ENCODE assay signal across 8 mouse cellular contexts in genomic region chr1:93513221-93513620, GRCm38 (mm10). TPM values are rescaled to one million over a fixed set of nuclear protein-coding genes. Genes with fewer than 3 reads are reported as not detected.
DNase-seq lines count a peak whose midpoint lies in the region; ATAC-seq and TF ChIP-seq lines count a peak whose summit lies in the region.
"Had no signal": no experiment of that assay in that cellular context is flagged by ENCODE, and none has a peak within 500 bp of the region (broad histone marks: within the 10 kb centered on the region; RNA-seq: fewer than 3 reads in every experiment).

No protein-coding gene starts in this region.

- WGBS in heart, postnatal 0 days = 80% methylated on average over 14 of the region's 14 CpGs
- WGBS in midbrain, postnatal 0 days = 79% methylated on average over 14 of the region's 14 CpGs
- WGBS in midbrain, embryonic 10.5 days = 76% methylated on average over 14 of the region's 14 CpGs
- WGBS in intestine, embryonic 14.5 days = 84% methylated on average over 14 of the region's 14 CpGs
- 71% methylated on average over 14 of the region's 14 CpGs for WGBS in stomach, embryonic 15.5 days

- no peak for TF ChIP-seq CTCF in heart, postnatal 0 days (IDR thresholded peaks at IDR 0.05; ENCODE audit: low read depth)
- TF ChIP-seq CTCF in midbrain, postnatal 0 days (IDR thresholded peaks at IDR 0.05) = no peak

- no peak for DNase-seq in heart, postnatal 0 days (ENCODE audit: low spot score)
- DNase-seq in heart, postnatal 36 days = no peak
- no peak for DNase-seq in midbrain, postnatal 0 days (ENCODE audit: low spot score)
- no peak for DNase-seq in midbrain, embryonic 10.5 days (ENCODE audit: low spot score)
- DNase-seq in intestine, embryonic 14.5 days (ENCODE audit: low spot score) = no peak
- no peak for DNase-seq in urinary bladder, postnatal 36 days (ENCODE audit: low spot score in 2 of 2)

- H3K36me3 ChIP-seq in heart, postnatal 0 days (replicated peaks; ENCODE audit: control insufficient read depth, insufficient read depth, low read length) = 0 out of 2 replicates have a peak, but pooled peaks cover 5% of the 10 kb centered on the region
- no peaks in the 10 kb centered on the region for H3K36me3 ChIP-seq in midbrain, postnatal 0 days (ENCODE audit: insufficient read depth, low read length)
- H3K36me3 ChIP-seq in midbrain, embryonic 10.5 days = peaks cover 21% of the 10 kb centered on the region
- H3K36me3 ChIP-seq in intestine, embryonic 14.5 days (ENCODE audit: control insufficient read depth, insufficient read depth, low read length) = peaks cover 13% of the 10 kb centered on the region
- 0 out of 2 replicates have a peak, but pooled peaks cover 10% of the 10 kb centered on the region for H3K36me3 ChIP-seq in stomach, embryonic 15.5 days

- H3K27me3 ChIP-seq in heart, postnatal 0 days (ENCODE audit: control insufficient read depth, insufficient read depth, low read length) = no peaks in the 10 kb centered on the region
- no peaks in the 10 kb centered on the region for H3K27me3 ChIP-seq in midbrain, postnatal 0 days (ENCODE audit: insufficient read depth, low read length)
- H3K27me3 ChIP-seq in midbrain, embryonic 10.5 days (ENCODE audit: low read depth, poor library complexity, severe bottlenecking) = no peaks in the 10 kb centered on the region; the same call in 1 of the 2 replicates
- H3K27me3 ChIP-seq in intestine, embryonic 14.5 days (replicated peaks; ENCODE audit: control insufficient read depth, insufficient read depth, low read length) = no peaks in the 10 kb centered on the region
- H3K27me3 ChIP-seq in stomach, embryonic 15.5 days (replicated peaks) = no peaks in the 10 kb centered on the region

- ATAC-seq in heart, postnatal 0 days (ENCODE audit: insufficient read depth, low read depth) = no peak
- ATAC-seq in midbrain, postnatal 0 days (ENCODE audit: low FRiP score) = no peak
- no peak for ATAC-seq in intestine, embryonic 14.5 days (replicated peaks; ENCODE audit: low FRiP score, low TSS enrichment, low read depth)
- ATAC-seq in stomach, embryonic 15.5 days (ENCODE audit: insufficient read depth, low FRiP score, low read depth) = no peak

- no peak overlapping the region for H3K27ac ChIP-seq in heart, postnatal 0 days (ENCODE audit: low read depth)
- H3K27ac ChIP-seq in midbrain, postnatal 0 days (ENCODE audit: low read depth, low read length) = no peak overlapping the region
- no peak overlapping the region for H3K27ac ChIP-seq in midbrain, embryonic 10.5 days (replicated peaks)
- H3K27ac ChIP-seq in intestine, embryonic 14.5 days (ENCODE audit: low read depth) = no peak overlapping the region
- no peak overlapping the region for H3K27ac ChIP-seq in stomach, embryonic 15.5 days

- peaks cover 8% of the 10 kb centered on the region for H3K4me1 ChIP-seq in heart, postnatal 0 days (ENCODE audit: control insufficient read depth, insufficient read depth)
- H3K4me1 ChIP-seq in midbrain, postnatal 0 days (ENCODE audit: insufficient read depth, low read length) = no peaks in the 10 kb centered on the region; the same call in 1 of the 2 replicates
- peaks cover 26% of the 10 kb centered on the region for H3K4me1 ChIP-seq in midbrain, embryonic 10.5 days
- H3K4me1 ChIP-seq in intestine, embryonic 14.5 days (replicated peaks; ENCODE audit: control insufficient read depth, insufficient read depth, low read length) = peaks cover 4% of the 10 kb centered on the region
- peaks cover 12% of the 10 kb centered on the region; the same call in 1 of the 2 replicates for H3K4me1 ChIP-seq in stomach, embryonic 15.5 days

- no peak overlapping the region for H3K4me3 ChIP-seq in heart, postnatal 0 days (ENCODE audit: low read depth, low read length)
- H3K4me3 ChIP-seq in midbrain, postnatal 0 days (ENCODE audit: low read depth, low read length) = no peak overlapping the region; the same call in 1 of the 2 replicates
- H3K4me3 ChIP-seq in midbrain, embryonic 10.5 days = no peak overlapping the region
- H3K4me3 ChIP-seq in intestine, embryonic 14.5 days (ENCODE audit: low read depth, low read length) = peak overlapping the region; percentile 73; the same call in 1 of the 2 replicates
- H3K4me3 ChIP-seq in stomach, embryonic 15.5 days (replicated peaks) = no peak overlapping the region

- no peak overlapping the region for H3K9ac ChIP-seq in heart, postnatal 0 days (replicated peaks; ENCODE audit: low read depth, low read length)
- H3K9ac ChIP-seq in midbrain, postnatal 0 days (replicated peaks; ENCODE audit: low read length, poor library complexity, severe bottlenecking) = peak overlapping the region; percentile 68; the same call in 1 of the 2 replicates
- no peak overlapping the region for H3K9ac ChIP-seq in intestine, embryonic 14.5 days (ENCODE audit: low read length)
- no peak overlapping the region for H3K9ac ChIP-seq in stomach, embryonic 15.5 days

- H3K4me2 ChIP-seq in heart, postnatal 0 days (ENCODE audit: low read depth, low read length) = 0 out of 2 replicates have a peak overlapping the region, but pooled peaks have one; percentile 95
- H3K4me2 ChIP-seq in midbrain, postnatal 0 days (ENCODE audit: low read depth, low read length, poor library complexity, severe bottlenecking) = no peak overlapping the region
- peak overlapping the region; percentile 66 for H3K4me2 ChIP-seq in intestine, embryonic 14.5 days (ENCODE audit: low read length)
- H3K4me2 ChIP-seq in stomach, embryonic 15.5 days = peak overlapping the region; percentile 72

- TF ChIP-seq EP300 in heart, postnatal 0 days (IDR thresholded peaks at IDR 0.05; ENCODE audit: low read depth) = no peak

- no peaks in the 10 kb centered on the region for H3K9me3 ChIP-seq in heart, postnatal 0 days (replicated peaks; ENCODE audit: control insufficient read depth, low read length)
- H3K9me3 ChIP-seq in midbrain, postnatal 0 days (ENCODE audit: low read length) = no peaks in the 10 kb centered on the region
- no peaks in the 10 kb centered on the region for H3K9me3 ChIP-seq in midbrain, embryonic 10.5 days (replicated peaks)
- no peaks in the 10 kb centered on the region for H3K9me3 ChIP-seq in intestine, embryonic 14.5 days (ENCODE audit: control insufficient read depth, low read length)
- H3K9me3 ChIP-seq in stomach, embryonic 15.5 days = no peaks in the 10 kb centered on the region
- H3K9me3 ChIP-seq: G1E had no signal

- intact Hi-C loops in heart, postnatal 36 days (cut with DNase I) = loop anchor here (5.0 to 10.0 kb wide), 4 partner anchors 119 to 292 kb away; partner anchors contain the start of genes Dtymk, Ing5, Pask and Ppp1r7

RNA-seq across cellular contexts. Expression of gene Farp2, which starts 1.3 kb away (rescaled TPM):
- total RNA-seq in heart, postnatal 0 days (2014; rRNA removed; ENCODE audit: low replicate concordance) = 4.1 and 10.5 TPM in 2 replicates
- polyA plus RNA-seq in heart, postnatal 0 days (2015; fragmentation: Nextera tagmentation; extraction: Ambion mirVana) = 3.9 and 4.1 TPM in 2 replicates
- total RNA-seq in heart, postnatal 36 days (2021) = 10 to 100 TPM; 19.5 to 20.2 TPM
- 7.4 and 7.8 TPM in 2 replicates for total RNA-seq in midbrain, postnatal 0 days (2014; rRNA removed)
- polyA plus RNA-seq in midbrain, postnatal 0 days (2015; fragmentation: Nextera tagmentation; extraction: Ambion mirVana) = 2.2 and 2.3 TPM in 2 replicates
- 3.3 and 3.5 TPM in 2 replicates for polyA plus RNA-seq in midbrain, embryonic 10.5 days (2016; fragmentation: Nextera tagmentation; extraction: Ambion mirVana)
- 6.6 and 7.2 TPM in 2 replicates for polyA plus RNA-seq in intestine, embryonic 14.5 days (2014; fragmentation: Nextera tagmentation; extraction: Ambion mirVana)
- polyA plus RNA-seq in stomach, embryonic 15.5 days (2015; fragmentation: Nextera tagmentation; extraction: Ambion mirVana) = 6.1 and 7.2 TPM in 2 replicates

RNA-seq across cellular contexts. Expression of gene Hdlbp, which starts 34.6 kb away (rescaled TPM):
- total RNA-seq in heart, postnatal 0 days (2014; rRNA removed; ENCODE audit: low replicate concordance) = 89.0 and 107 TPM in 2 replicates
- polyA plus RNA-seq in heart, postnatal 0 days (2015; fragmentation: Nextera tagmentation; extraction: Ambion mirVana) = 154 and 159 TPM in 2 replicates
- total RNA-seq in heart, postnatal 36 days (2021) = 100 to 1,000 TPM; 568 to 579 TPM
- total RNA-seq in midbrain, postnatal 0 days (2014; rRNA removed) = 67.4 and 75.6 TPM in 2 replicates
- polyA plus RNA-seq in midbrain, postnatal 0 days (2015; fragmentation: Nextera tagmentation; extraction: Ambion mirVana) = 66.2 and 76.8 TPM in 2 replicates
- polyA plus RNA-seq in midbrain, embryonic 10.5 days (2016; fragmentation: Nextera tagmentation; extraction: Ambion mirVana) = 106 and 107 TPM in 2 replicates
- 124 and 142 TPM in 2 replicates for polyA plus RNA-seq in intestine, embryonic 14.5 days (2014; fragmentation: Nextera tagmentation; extraction: Ambion mirVana)
- 167 and 173 TPM in 2 replicates for polyA plus RNA-seq in stomach, embryonic 15.5 days (2015; fragmentation: Nextera tagmentation; extraction: Ambion mirVana)
